In genomic region chr9:105363520-105364231, GRCm38 (mm10) we compare ENCODE assay signal across 23 mouse cellular contexts. TPM values are rescaled to one million over a fixed set of nuclear protein-coding genes. Genes with fewer than 3 reads are reported as not detected.
DNase-seq lines count a peak whose midpoint lies in the region; ATAC-seq and TF ChIP-seq lines count a peak whose summit lies in the region.
"Had no signal": no experiment of that assay in that cellular context is flagged by ENCODE, and none has a peak within 500 bp of the region (broad histone marks: within the 10 kb centered on the region; RNA-seq: fewer than 3 reads in every experiment).

No protein-coding gene starts in this region.

- H3K4me3 ChIP-seq in forebrain, embryonic 13.5 days, result no peak overlapping the region
- no peak overlapping the region for H3K4me3 ChIP-seq in forebrain, embryonic 12.5 days (replicated peaks)
- H3K4me3 ChIP-seq in layer of hippocampus, adult 2 months, result no peak overlapping the region
- H3K4me3 ChIP-seq: embryonic facial prominence, embryonic 15.5 days; left cerebral cortex, adult 2 months; midbrain, embryonic 10.5 days had no signal

- no peak overlapping the region for H3K4me2 ChIP-seq in forebrain, embryonic 13.5 days
- no peak overlapping the region for H3K4me2 ChIP-seq in forebrain, embryonic 12.5 days
- H3K4me2 ChIP-seq: embryonic facial prominence, embryonic 15.5 days; heart, embryonic 11.5 days; liver, embryonic 11.5 days had no signal

- H3K9me3 ChIP-seq in forebrain, embryonic 13.5 days (replicated peaks), result no peaks in the 10 kb centered on the region
- H3K9me3 ChIP-seq in forebrain, embryonic 12.5 days, result no peaks in the 10 kb centered on the region
- H3K9me3 ChIP-seq: embryonic facial prominence, embryonic 15.5 days; midbrain, embryonic 10.5 days had no signal

- DNase-seq in layer of hippocampus, adult 18-20 months (ENCODE audit: low spot score in 2 of 2), result peak; percentile 66 to 84
- DNase-seq in layer of hippocampus, postnatal 10 days (ENCODE audit: low spot score in 2 of 2), result no peak
- peak; percentile 89 for DNase-seq in brain, embryonic 14.5 days (ENCODE audit: low read depth)
- peak; percentile 52 to 81 for DNase-seq in layer of hippocampus, adult 2 months (ENCODE audit: low spot score in 2 of 2)
- DNase-seq in adrenal gland, adult 2 months, result no peak
- no peak for DNase-seq in heart, adult 9 months (ENCODE audit: low spot score in 2 of 2)
- DNase-seq: embryo, embryonic 11 days; heart, postnatal 10 days; kidney, adult 18-20 months; kidney, postnatal 10 days; lung, adult 2 months; lung, postnatal 36 days; thymus, postnatal 25 days had no signal

- H3K27ac ChIP-seq in forebrain, embryonic 13.5 days, result no peak overlapping the region
- no peak overlapping the region for H3K27ac ChIP-seq in forebrain, embryonic 12.5 days
- peak overlapping the region; percentile 60; the same call in 1 of the 2 replicates for H3K27ac ChIP-seq in layer of hippocampus, adult 2 months
- H3K27ac ChIP-seq: embryonic facial prominence, embryonic 15.5 days; left cerebral cortex, adult 2 months; midbrain, embryonic 10.5 days had no signal

- peaks cover 4% of the 10 kb centered on the region for H3K4me1 ChIP-seq in forebrain, embryonic 13.5 days
- H3K4me1 ChIP-seq in forebrain, embryonic 12.5 days, result no peaks in the 10 kb centered on the region
- H3K4me1 ChIP-seq: embryonic facial prominence, embryonic 15.5 days; midbrain, embryonic 10.5 days had no signal

- WGBS in forebrain, embryonic 13.5 days, result 73% methylated on average over 5 of the region's 5 CpGs
- 82% methylated on average over 5 of the region's 5 CpGs for WGBS in forebrain, embryonic 12.5 days

- no peaks in the 10 kb centered on the region for H3K27me3 ChIP-seq in forebrain, embryonic 13.5 days
- no peaks in the 10 kb centered on the region for H3K27me3 ChIP-seq in forebrain, embryonic 12.5 days
- H3K27me3 ChIP-seq: CH12.LX; embryonic facial prominence, embryonic 15.5 days had no signal

- H3K9ac ChIP-seq in forebrain, embryonic 13.5 days, result no peak overlapping the region
- no peak overlapping the region for H3K9ac ChIP-seq in forebrain, embryonic 12.5 days
- H3K9ac ChIP-seq: embryonic facial prominence, embryonic 15.5 days had no signal

- peak; percentile 80; the same call in 1 of the 2 replicates for ATAC-seq in forebrain, embryonic 13.5 days
- no peak for ATAC-seq in forebrain, embryonic 12.5 days (ENCODE audit: low FRiP score)

- H3K36me3 ChIP-seq in forebrain, embryonic 13.5 days (ENCODE audit: poor library complexity, severe bottlenecking), result no peaks in the 10 kb centered on the region
- no peaks in the 10 kb centered on the region for H3K36me3 ChIP-seq in forebrain, embryonic 12.5 days (replicated peaks)
- H3K36me3 ChIP-seq: embryonic facial prominence, embryonic 15.5 days; midbrain, embryonic 10.5 days had no signal

- TF ChIP-seq CTCF in brain, embryonic 14.5 days (IDR thresholded peaks at IDR 0.05; ENCODE audit: borderline replicate concordance, extremely low read depth, insufficient read depth, insufficient read length), result no peak
- no peak for TF ChIP-seq CTCF in layer of hippocampus, adult 2 months (conservative IDR thresholded peaks at IDR 0.05)

- no peak for TF ChIP-seq POLR2A in brain, embryonic 14.5 days (IDR thresholded peaks at IDR 0.05; ENCODE audit: borderline replicate concordance, extremely low read depth, insufficient read depth, insufficient read length, poor library complexity, severe bottlenecking)

RNA-seq across cellular contexts. Expression of gene Aste1, which starts 31.5 kb away (rescaled TPM):
- polyA plus RNA-seq in forebrain, embryonic 13.5 days (2015; fragmentation: Nextera tagmentation; extraction: Ambion mirVana), result 14.9 and 15.8 TPM in 2 replicates
- 15.8 and 17.4 TPM in 2 replicates for polyA plus RNA-seq in forebrain, embryonic 12.5 days (2016; fragmentation: Nextera tagmentation; extraction: Ambion mirVana)
- total RNA-seq in layer of hippocampus, adult 18-20 months (2021), result 10 to 100 TPM in 1 of 2 experiments, 1 to 10 TPM in 1; 9.4 to 11.0 TPM
- total RNA-seq in layer of hippocampus, postnatal 10 days (2021), result 10 to 100 TPM; 12.0 to 12.3 TPM
- 8.8 and 9.8 TPM in 2 replicates for polyA plus RNA-seq in brain, embryonic 14.5 days (2012; rRNA removed)
- 10 to 100 TPM; 11.5 TPM for total RNA-seq in layer of hippocampus, adult 2 months (2021)
- 10 to 100 TPM; 10.7 to 13.6 TPM for total RNA-seq in adrenal gland, adult 2 months (2021)
- polyA plus RNA-seq in adrenal gland, adult 2 months (2012; rRNA removed), result 2.8 and 3.0 TPM in 2 replicates

RNA-seq across cellular contexts. Expression of gene Nek11, which starts 31.6 kb away (rescaled TPM):
- polyA plus RNA-seq in forebrain, embryonic 13.5 days (2015; fragmentation: Nextera tagmentation; extraction: Ambion mirVana), result 2.0 and 2.3 TPM in 2 replicates
- polyA plus RNA-seq in forebrain, embryonic 12.5 days (2016; fragmentation: Nextera tagmentation; extraction: Ambion mirVana), result 0.70 and 1.0 TPM in 2 replicates
- total RNA-seq in layer of hippocampus, adult 18-20 months (2021), result 1 to 10 TPM; 1.4 to 1.6 TPM
- 1 to 10 TPM; 2.1 to 3.2 TPM for total RNA-seq in layer of hippocampus, postnatal 10 days (2021)
- polyA plus RNA-seq in brain, embryonic 14.5 days (2012; rRNA removed), result 1.1 and 1.8 TPM in 2 replicates
- 1 to 10 TPM; 1.4 TPM for total RNA-seq in layer of hippocampus, adult 2 months (2021)
- under 1 TPM; 0.14 to 0.24 TPM for total RNA-seq in adrenal gland, adult 2 months (2021)
- 0.03 TPM in 1 of 2 replicates, not detected in the other for polyA plus RNA-seq in adrenal gland, adult 2 months (2012; rRNA removed)
- total RNA-seq: heart, postnatal 10 days; MEL; monocyte, adult 5-6 weeks had no signal

Comparison
In these comparisons a context has a peak if more than half of its experiments do, and no peak if none do; other contexts are left out.
1. DNase-seq: peak in layer of hippocampus, adult 18-20 months (2 of 2), brain, embryonic 14.5 days (single experiment) and layer of hippocampus, adult 2 months (2 of 2); none in layer of hippocampus, postnatal 10 days (0 of 2), adrenal gland, adult 2 months (single experiment) and heart, adult 9 months (0 of 2).